Mouse (Mus musculus) kidney, embryonic 14.5 days (tissue): Measurements from ENCODE around the gene Tpm3. TPM values are rescaled to one million over a fixed set of nuclear protein-coding genes. Genes with fewer than 3 reads are reported as not detected.

Source experiments
- ATAC-seq: fragments of 200-750 bp; cut with Nextera tagmentation; 2 replicates; pipeline ENCODE4 v1.8.0; 2017; ENCODE audit warnings: moderate number of reproducible peaks, mild to moderate bottlenecking, moderate TSS enrichment, moderate library complexity; ENCODE audit not compliant: low FRiP score, low TSS enrichment
- H3K27ac ChIP-seq: fragments of 300-500 bp; sonication (generic); 2 replicates; pipeline ENCODE4 v1.5.1; 2014; ENCODE audit warnings: low read depth, mild to moderate bottlenecking, low read length, moderate library complexity, mixed read lengths
- H3K27me3 ChIP-seq: fragments of 300-500 bp; sonication (generic); 2 replicates; pipeline ENCODE4 v1.6.1; 2014; ENCODE audit warnings: mild to moderate bottlenecking, low read length; ENCODE audit not compliant: control insufficient read depth, insufficient read depth
- H3K36me3 ChIP-seq: fragments of 300-500 bp; sonication (generic); 2 replicates; pipeline ENCODE4 v1.6.1; 2014; ENCODE audit warnings: low read length, mixed read lengths; ENCODE audit not compliant: control insufficient read depth, insufficient read depth
- H3K4me1 ChIP-seq: fragments of 300-500 bp; sonication (generic); 2 replicates; pipeline ENCODE4 v1.6.1; 2014; ENCODE audit warnings: low read length, mixed read lengths; ENCODE audit not compliant: control insufficient read depth, insufficient read depth
- H3K4me2 ChIP-seq: fragments of 300-500 bp; sonication (generic); replicated peaks from 2 replicates; pipeline ENCODE4 v1.6.1; 2014; ENCODE audit warnings: low read depth, mild to moderate bottlenecking, low read length
- H3K4me3 ChIP-seq: fragments of 300-500 bp; sonication (generic); 2 replicates; pipeline ENCODE4 v1.5.1; 2014; ENCODE audit warnings: mild to moderate bottlenecking, low read length
- H3K9ac ChIP-seq: fragments of 300-500 bp; sonication (generic); 2 replicates; pipeline ENCODE4 v1.6.1; 2014; ENCODE audit warnings: low read depth, mild to moderate bottlenecking, low read length, moderate library complexity
- H3K9me3 ChIP-seq: fragments of 300-500 bp; sonication (generic); 2 replicates; pipeline ENCODE4 v1.6.1; 2016; ENCODE audit warnings: low read length; ENCODE audit not compliant: control insufficient read depth
- WGBS: fragments of 180-500 bp; shearing (Covaris S2); extraction: QIAGEN DNeasy Blood & Tissue Kit; methylation state at CpG from one replicate; pipeline ENCODE4 v1.1.7; 2014; 5-methylcytosine and 5-hydroxymethylcytosine counted together
- polyA plus RNA-seq: library from polyadenylated mRNA; unstranded; fragments of >200 nt; fragmentation: Nextera tagmentation; extraction: Ambion mirVana; gene quantifications from 2 replicates; pipeline ENCODE4 v1.2.1, GENCODE M21; 2014

The Tpm3 gene
- polyA plus RNA-seq, 1 experiment from 2014 or later: 579 TPM

- H3K36me3 ChIP-seq: peaks cover 30% of the 10 kb centered on the region; the same call in 1 of the 2 replicates
- no peaks in the 10 kb centered on the region for H3K27me3 ChIP-seq
- 72% methylated on average over 3 of the region's 3 CpGs for WGBS
- no peaks in the 10 kb centered on the region for H3K4me1 ChIP-seq
- peak; percentile 56; the same call in 1 of the 2 replicates for ATAC-seq
- no peak overlapping the region for H3K9ac ChIP-seq
- no peaks in the 10 kb centered on the region for H3K9me3 ChIP-seq
- H3K4me3 ChIP-seq: no peak overlapping the region
- no peak overlapping the region for H3K27ac ChIP-seq
- no peak overlapping the region for H3K4me2 ChIP-seq
Measured at GRCm38 (mm10) chr3:90064383-90064782, 8.1 kb upstream of the Tpm3 start.

GRCm38 (mm10) chr3:90065553-90065952 is 6.9 kb upstream of the Tpm3 start:
- H3K36me3 ChIP-seq: peaks cover 21% of the 10 kb centered on the region; the same call in 1 of the 2 replicates

GRCm38 (mm10) chr3:90067851-90068250 is 4.6 kb upstream of the Tpm3 start:
- H3K27me3 ChIP-seq: no peaks in the 10 kb centered on the region
- no peak for ATAC-seq
- H3K36me3 ChIP-seq: peaks cover 4% of the 10 kb centered on the region; the same call in 1 of the 2 replicates
- WGBS: 88% methylated on average over 4 of the region's 4 CpGs
- no peak overlapping the region for H3K9ac ChIP-seq
- H3K4me1 ChIP-seq: no peaks in the 10 kb centered on the region
- no peak overlapping the region for H3K4me3 ChIP-seq
- no peak overlapping the region for H3K27ac ChIP-seq
- no peak overlapping the region for H3K4me2 ChIP-seq
- no peaks in the 10 kb centered on the region for H3K9me3 ChIP-seq

More at GRCm38 (mm10) chr3:90065553-90065952, 6.9 kb upstream of the Tpm3 start:
- Histone ChIP-seq H3K4me2 (no peak overlapping the region), H3K27me3 (no peaks in the 10 kb centered on the region), H3K9ac (no peak overlapping the region), H3K4me1 (no peaks in the 10 kb centered on the region), H3K4me3 (no peak overlapping the region), H3K9me3 (no peaks in the 10 kb centered on the region), H3K27ac (no peak overlapping the region)
- no peak for ATAC-seq
- WGBS: 30% methylated on average over 3 of the region's 3 CpGs

GRCm38 (mm10) chr3:90069688-90070087 is 2.8 kb upstream of the Tpm3 start:
- ATAC-seq: no peak
- 52% methylated on average over 7 of the region's 7 CpGs for WGBS
- Histone ChIP-seq H3K36me3 (no peaks in the 10 kb centered on the region; the same call in 1 of the 2 replicates), H3K9ac (no peak overlapping the region), H3K27me3 (no peaks in the 10 kb centered on the region), H3K4me2 (no peak overlapping the region), H3K4me1 (no peaks in the 10 kb centered on the region), H3K9me3 (no peaks in the 10 kb centered on the region), H3K4me3 (no peak overlapping the region), H3K27ac (no peak overlapping the region)

- Histone ChIP-seq H3K4me2 (no peak overlapping the region), H3K4me3 (no peak overlapping the region), H3K36me3 (no peaks in the 10 kb centered on the region), H3K27me3 (no peaks in the 10 kb centered on the region), H3K4me1 (peaks cover 23% of the 10 kb centered on the region), H3K27ac (no peak overlapping the region), H3K9me3 (no peaks in the 10 kb centered on the region), H3K9ac (no peak overlapping the region)
- ATAC-seq: no peak
- WGBS: 12% methylated on average over 5 of the region's 5 CpGs
Measured at GRCm38 (mm10) chr3:90076921-90077716, 4.7 kb downstream of the Tpm3 start.

GRCm38 (mm10) chr3:90078224-90078623 is 5.8 kb downstream of the Tpm3 start:
- no peak overlapping the region for H3K27ac ChIP-seq

GRCm38 (mm10) chr3:90079133-90079762 is 6.8 kb downstream of the Tpm3 start:
- Histone ChIP-seq H3K27me3 (no peaks in the 10 kb centered on the region), H3K9me3 (no peaks in the 10 kb centered on the region), H3K4me2 (peak overlapping the region; percentile 49), H3K4me3 (peak overlapping the region; percentile 83), H3K9ac (peak overlapping the region; percentile 83), H3K4me1 (peaks cover 44% of the 10 kb centered on the region), H3K36me3 (no peaks in the 10 kb centered on the region; the same call in 1 of the 2 replicates), H3K27ac (peak overlapping the region; percentile 96)
- ATAC-seq: peak; percentile 96
- 0% methylated on average over 30 of the region's 33 CpGs for WGBS

More at GRCm38 (mm10) chr3:90078224-90078623, 5.8 kb downstream of the Tpm3 start:
- Histone ChIP-seq H3K9ac (no peak overlapping the region), H3K36me3 (no peaks in the 10 kb centered on the region; the same call in 1 of the 2 replicates), H3K4me1 (peaks cover 34% of the 10 kb centered on the region), H3K9me3 (no peaks in the 10 kb centered on the region), H3K4me2 (no peak overlapping the region), H3K27me3 (no peaks in the 10 kb centered on the region), H3K4me3 (no peak overlapping the region)
- no peak for ATAC-seq
- 46% methylated on average over 5 of the region's 5 CpGs for WGBS

GRCm38 (mm10) chr3:90079763-90080497 is 7.5 kb downstream of the Tpm3 start:
- Histone ChIP-seq H3K4me2 (peak overlapping the region; percentile 49), H3K9ac (peak overlapping the region; percentile 83), H3K4me3 (peak overlapping the region; percentile 83), H3K27ac (peak overlapping the region; percentile 96), H3K9me3 (no peaks in the 10 kb centered on the region), H3K4me1 (peaks cover 46% of the 10 kb centered on the region), H3K27me3 (no peaks in the 10 kb centered on the region), H3K36me3 (no peaks in the 10 kb centered on the region; the same call in 1 of the 2 replicates)
- under 1% methylated on average over 51 of the region's 53 CpGs for WGBS
- peak; percentile 69 for ATAC-seq
